Mouse (Mus musculus): ENCODE measurements at regions not wholly inside any gene's neighbourhood (a gene's known extent, or its start where the extent isn't known, plus 50 kb on each side); places are given as distances from the start of the nearest gene placed in this dataset.
A peak's percentile ranks its signal among the peaks of the same experiment; 100 is the strongest.

- no peak for DNase-seq (ENCODE audit: low read depth, low spot score)
Measured at GRCm38 (mm10) chr15:36919209-36919608, 88.4 kb downstream of the Zfp706 start.

- DNase-seq (ENCODE audit: low read depth, low spot score) = no peak
Measured at GRCm38 (mm10) chr15:36916998-36917397, 90.6 kb downstream of the Zfp706 start.

GRCm38 (mm10) chr15:36914239-36915100 is 93.1 kb downstream of the Zfp706 start:
- no peak for DNase-seq (ENCODE audit: low read depth, low spot score)

GRCm38 (mm10) chr15:36913308-36913707 is 94.3 kb downstream of the Zfp706 start:
- no peak for DNase-seq (ENCODE audit: low read depth, low spot score)

GRCm38 (mm10) chr15:36910272-36910671 is 97.3 kb downstream of the Zfp706 start:
- DNase-seq (ENCODE audit: low read depth, low spot score) = no peak

- DNase-seq (ENCODE audit: low read depth, low spot score) = no peak
Measured at GRCm38 (mm10) chr15:36909494-36909893, 98.1 kb downstream of the Zfp706 start.

GRCm38 (mm10) chr15:36906789-36907188 is 100.8 kb downstream of the Zfp706 start:
- no peak for DNase-seq (ENCODE audit: low read depth, low spot score)

- no peak for DNase-seq (ENCODE audit: low read depth, low spot score)
Measured at GRCm38 (mm10) chr15:36906052-36906451, 101.5 kb downstream of the Zfp706 start.

GRCm38 (mm10) chr15:36903922-36904321 is 103.7 kb downstream of the Zfp706 start:
- no peak for DNase-seq (ENCODE audit: low read depth, low spot score)

- DNase-seq (ENCODE audit: low read depth, low spot score) = peak; percentile 27
Measured at GRCm38 (mm10) chr15:36903309-36903708, 104.3 kb downstream of the Zfp706 start.

GRCm38 (mm10) chr15:36901830-36902285 is 105.7 kb downstream of the Zfp706 start:
- DNase-seq (ENCODE audit: low read depth, low spot score) = peak; percentile 79

GRCm38 (mm10) chr15:36901350-36901749 is 106.2 kb downstream of the Zfp706 start:
- DNase-seq (ENCODE audit: low read depth, low spot score) = no peak

- no peak for DNase-seq (ENCODE audit: low read depth, low spot score)
Measured at GRCm38 (mm10) chr15:36900940-36901339, 106.6 kb downstream of the Zfp706 start.

GRCm38 (mm10) chr15:36899882-36900281 is 107.7 kb downstream of the Zfp706 start:
- no peak for DNase-seq (ENCODE audit: low read depth, low spot score)

GRCm38 (mm10) chr15:36898857-36899523 is 108.6 kb downstream of the Zfp706 start:
- no peak for DNase-seq (ENCODE audit: low read depth, low spot score)

- DNase-seq (ENCODE audit: low read depth, low spot score) = no peak
Measured at GRCm38 (mm10) chr15:36898326-36898725, 109.2 kb downstream of the Zfp706 start.

GRCm38 (mm10) chr15:36896265-36896664 is 111.3 kb downstream of the Zfp706 start:
- no peak for DNase-seq (ENCODE audit: low read depth, low spot score)

GRCm38 (mm10) chr15:36895031-36895430 is 112.5 kb downstream of the Zfp706 start:
- no peak for DNase-seq (ENCODE audit: low read depth, low spot score)

GRCm38 (mm10) chr15:36893407-36893969 is 114.1 kb downstream of the Zfp706 start:
- no peak for DNase-seq (ENCODE audit: low read depth, low spot score)

- DNase-seq (ENCODE audit: low read depth, low spot score) = no peak
Measured at GRCm38 (mm10) chr15:36892576-36893205, 114.9 kb downstream of the Zfp706 start.

- no peak for DNase-seq (ENCODE audit: low read depth, low spot score)
Measured at GRCm38 (mm10) chr15:36891851-36892250, 115.7 kb downstream of the Zfp706 start.

- no peak for DNase-seq (ENCODE audit: low read depth, low spot score)
Measured at GRCm38 (mm10) chr15:36891296-36891695, 116.3 kb downstream of the Zfp706 start.
